Mouse (Mus musculus) neural tube, embryonic 11.5 days (tissue): ENCODE measurements around the gene Smim24. TPM values are rescaled to one million over a fixed set of nuclear protein-coding genes. Genes with fewer than 3 reads are reported as not detected.

Experiments
- ATAC-seq: fragments of 200-750 bp; cut with Nextera tagmentation; 2 replicates; pipeline ENCODE4 v1.8.0; 2017; ENCODE audit warnings: moderate number of reproducible peaks, mild to moderate bottlenecking, moderate TSS enrichment, moderate library complexity; ENCODE audit not compliant: insufficient read depth, low FRiP score, low TSS enrichment
- DNase-seq: peaks from one replicate; pipeline ENCODE4 v3.0.0-alpha.2; 2015; ENCODE audit warnings: low spot score
- H3K27ac ChIP-seq: fragments of 300-500 bp; sonication (generic); 2 replicates; pipeline ENCODE4 v1.5.1; 2014; ENCODE audit warnings: low read depth, mild to moderate bottlenecking, low read length
- H3K27me3 ChIP-seq: fragments of 300-500 bp; sonication (generic); 2 replicates; pipeline ENCODE4 v1.6.1; 2014; ENCODE audit warnings: mild to moderate bottlenecking, low read length, mixed read lengths; ENCODE audit not compliant: control insufficient read depth, insufficient read depth
- H3K36me3 ChIP-seq: fragments of 300-500 bp; sonication (generic); 2 replicates; pipeline ENCODE4 v1.6.1; 2014; ENCODE audit warnings: mild to moderate bottlenecking, low read length, moderate library complexity, mixed read lengths; ENCODE audit not compliant: control insufficient read depth, insufficient read depth
- H3K4me1 ChIP-seq: fragments of 300-500 bp; sonication (generic); 2 replicates; pipeline ENCODE4 v1.6.1; 2014; ENCODE audit warnings: low read length, mixed read lengths; ENCODE audit not compliant: control insufficient read depth, insufficient read depth
- H3K4me2 ChIP-seq: fragments of 300-500 bp; sonication (generic); 2 replicates; pipeline ENCODE4 v1.6.1; 2014; ENCODE audit warnings: low read depth, mild to moderate bottlenecking, moderate library complexity
- H3K4me3 ChIP-seq: fragments of 300-500 bp; sonication (generic); 2 replicates; pipeline ENCODE4 v1.5.1; 2014; ENCODE audit warnings: low read depth, low read length
- H3K9ac ChIP-seq: fragments of 300-500 bp; sonication (generic); 2 replicates; pipeline ENCODE4 v1.6.1; 2014; ENCODE audit warnings: mild to moderate bottlenecking, low read length
- H3K9me3 ChIP-seq: fragments of 300-500 bp; sonication (generic); 2 replicates; pipeline ENCODE4 v1.6.1; 2016; ENCODE audit warnings: low read length; ENCODE audit not compliant: control insufficient read depth
- WGBS: fragments of 180-500 bp; shearing (Covaris S2); extraction: QIAGEN DNeasy Blood & Tissue Kit; methylation state at CpG from one replicate; pipeline ENCODE4 v1.1.7; 2014; 5-methylcytosine and 5-hydroxymethylcytosine counted together
- polyA plus RNA-seq: library from polyadenylated mRNA; unstranded; fragments of >200 nt; fragmentation: Nextera tagmentation; extraction: Ambion mirVana; gene quantifications from 2 replicates; pipeline ENCODE4 v1.2.1, GENCODE M21; 2014

The Smim24 gene
- polyA plus RNA-seq, 1 experiment from 2014 or later, result 1.9 TPM

DNA sequence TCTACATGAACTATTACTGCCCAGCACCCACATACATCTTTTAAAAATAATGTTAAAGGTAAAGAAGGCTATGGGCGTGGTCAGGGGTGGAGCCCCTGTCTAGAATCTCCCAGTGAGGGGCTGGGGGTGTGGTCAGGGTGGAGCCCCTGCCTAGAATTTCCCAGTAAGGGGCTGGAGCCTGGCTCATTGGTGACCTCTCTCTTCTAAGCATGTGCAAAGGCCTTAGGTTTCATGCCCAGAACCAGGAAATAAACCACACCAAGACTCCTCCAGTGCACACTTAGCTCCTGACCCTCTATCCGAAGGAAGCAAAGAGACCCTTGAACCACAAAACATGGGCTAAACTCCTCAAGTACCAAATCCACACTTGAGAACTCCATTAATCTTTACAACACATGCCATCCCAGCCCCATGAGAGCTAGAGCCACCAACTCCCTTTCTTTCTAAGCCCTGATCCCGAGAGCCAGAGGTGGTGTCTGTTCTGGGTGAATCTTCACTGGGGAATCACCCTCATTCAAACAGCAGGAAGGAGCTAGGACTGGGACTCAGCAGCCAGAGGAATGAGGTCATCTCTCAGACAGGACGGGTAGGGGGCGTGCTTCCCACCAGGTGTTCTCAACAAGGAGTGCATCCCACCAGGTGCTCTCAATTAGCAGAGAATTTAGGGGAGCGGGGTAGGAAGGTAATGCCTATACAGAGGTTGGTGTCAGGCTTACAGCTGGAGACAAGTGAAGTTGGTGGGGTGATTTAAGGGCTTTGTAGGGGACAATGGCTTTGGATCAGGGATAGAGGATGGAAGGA is 16.1 kb upstream of the Smim24 start:
- peak overlapping the region; percentile 85 for H3K4me3 ChIP-seq
- 44% methylated on average over 6 of the region's 6 CpGs for WGBS

DNA sequence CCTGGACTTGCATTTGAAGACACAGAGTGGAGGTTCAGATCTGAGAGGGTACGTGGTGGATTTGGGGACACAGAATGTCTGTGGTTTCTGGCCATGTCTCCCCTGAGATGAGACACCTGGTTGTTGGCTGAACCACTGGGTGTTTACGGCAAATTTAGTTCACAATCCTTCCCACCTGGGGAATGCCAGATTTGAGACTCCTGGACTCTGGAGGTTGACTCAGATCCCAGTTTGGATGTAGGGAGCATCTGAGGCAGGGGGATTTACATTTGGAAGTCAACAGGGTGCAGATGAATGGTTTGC is 15.5 kb upstream of the Smim24 start:
- Histone ChIP-seq H3K4me3 (peak overlapping the region; percentile 85), H3K36me3 (peaks cover 5% of the 10 kb centered on the region), H3K27me3 (no peaks in the 10 kb centered on the region), H3K9ac (peak overlapping the region; percentile 89), H3K9me3 (no peaks in the 10 kb centered on the region), H3K4me1 (peaks cover 12% of the 10 kb centered on the region), H3K27ac (no peak overlapping the region), H3K4me2 (peak overlapping the region; percentile 88)
- ATAC-seq (no peak), DNase-seq (no peak)
- 57% methylated on average over 2 of the region's 2 CpGs for whole genome bisulfite sequencing

More for the DNA sequence above, 16.1 kb upstream of the Smim24 start:
- Histone ChIP-seq H3K36me3 (peaks cover 5% of the 10 kb centered on the region), H3K4me2 (peak overlapping the region; percentile 88), H3K9ac (peak overlapping the region; percentile 89), H3K9me3 (no peaks in the 10 kb centered on the region), H3K27ac (no peak overlapping the region), H3K4me1 (peaks cover 12% of the 10 kb centered on the region), H3K27me3 (no peaks in the 10 kb centered on the region)
- DNase-seq (no peak), ATAC-seq (no peak)

DNA sequence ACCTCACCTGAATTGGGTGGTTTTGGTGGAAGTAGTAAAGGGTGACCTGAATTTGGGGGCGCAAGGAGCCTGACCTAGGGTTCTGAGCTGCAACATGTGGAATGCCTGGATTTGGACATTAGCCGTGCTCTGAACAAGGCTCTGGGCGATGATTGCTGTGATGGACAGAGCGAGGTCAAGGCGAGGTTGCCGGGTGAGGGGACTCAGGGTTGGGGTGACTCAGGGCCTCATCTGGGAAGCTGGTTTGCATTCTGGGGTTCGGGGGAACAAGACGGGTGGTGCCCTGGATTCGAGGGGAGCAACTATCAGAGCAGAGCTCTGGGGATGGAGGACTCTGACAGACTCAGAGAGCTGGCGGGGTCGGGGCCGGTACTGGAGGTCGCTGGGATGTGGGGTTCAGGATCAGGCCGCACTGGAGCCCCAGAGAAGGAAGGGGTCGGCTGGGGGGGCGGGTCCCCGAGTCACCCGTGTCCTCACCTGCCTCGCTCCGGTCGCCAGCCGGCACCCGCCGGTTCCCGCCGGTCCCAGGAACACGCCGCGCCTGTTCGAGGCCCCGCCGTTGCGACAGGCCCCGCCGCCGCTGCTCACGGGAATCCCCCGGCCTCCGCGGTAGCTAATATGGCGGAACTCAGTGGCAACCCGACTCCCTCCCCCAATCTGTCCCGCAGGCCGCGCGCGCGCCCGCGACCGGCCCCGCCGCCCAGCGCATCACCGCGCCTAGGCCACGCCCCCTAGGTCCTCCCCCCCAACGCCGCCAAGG is 14.9 kb upstream of the Smim24 start, which contains the start of gene Fzr1:
Gene Fzr1 (minus strand): TSS at position 724 of the 760 bp plus-strand sequence.
- H3K4me1 ChIP-seq, result peaks cover 12% of the 10 kb centered on the region
- ATAC-seq (peak; percentile 59), DNase-seq (no peak)
- peak within 1 kb of the TSS; percentile 85 for H3K4me3 ChIP-seq
- H3K36me3 ChIP-seq, result peaks cover 5% of the 10 kb centered on the region
- peak within 1 kb of the TSS; percentile 89 for H3K9ac ChIP-seq
- peak within 1 kb of the TSS; percentile 88 for H3K4me2 ChIP-seq
- WGBS, result under 1% methylated on average over 44 of the region's 59 CpGs
- H3K27ac ChIP-seq, result peak within 1 kb of the TSS; percentile 67
- no peaks in the 10 kb centered on the region for H3K27me3 ChIP-seq
- no peaks in the 10 kb centered on the region for H3K9me3 ChIP-seq

DNA sequence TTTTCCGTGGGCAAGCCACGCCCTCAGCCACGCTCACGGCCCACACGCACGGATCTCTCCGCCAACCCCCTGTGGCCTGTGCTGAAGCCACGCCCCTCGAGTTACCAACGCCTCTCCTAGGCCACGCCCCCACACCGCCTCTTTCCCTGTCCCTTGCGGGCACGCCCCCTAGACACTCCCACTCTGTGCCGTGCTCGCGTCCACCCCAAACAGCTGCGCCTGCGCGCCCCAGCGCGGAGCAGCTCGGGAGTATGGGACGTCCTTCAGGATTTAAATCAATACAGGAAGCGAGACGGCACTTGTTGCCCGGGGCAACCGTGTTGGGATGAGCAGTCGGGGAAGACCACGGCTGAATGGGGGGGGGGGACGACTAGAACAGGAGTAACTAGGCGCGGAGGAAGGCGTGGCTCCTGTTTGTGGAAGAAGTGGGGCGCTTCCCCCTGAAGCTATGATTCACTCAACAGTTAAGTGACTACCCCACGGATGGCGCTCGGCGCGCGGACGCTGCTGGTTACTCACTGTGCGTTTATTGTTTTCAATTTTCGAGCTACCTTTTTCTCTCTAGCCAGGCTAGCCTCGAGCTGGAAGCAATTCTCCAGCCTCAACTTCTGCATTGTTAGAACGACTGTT is 14.2 kb upstream of the Smim24 start:
- peak; percentile 95 for ATAC-seq
- H3K27ac ChIP-seq, result peak overlapping the region; percentile 67; the same call in 1 of the 2 replicates
- no peaks in the 10 kb centered on the region for H3K27me3 ChIP-seq
- peak overlapping the region; percentile 88 for H3K4me2 ChIP-seq
- H3K4me3 ChIP-seq, result peak overlapping the region; percentile 85
- peaks cover 12% of the 10 kb centered on the region for H3K4me1 ChIP-seq
- DNase-seq, result peak; percentile 100
- H3K36me3 ChIP-seq, result peaks cover 2% of the 10 kb centered on the region
- H3K9me3 ChIP-seq, result no peaks in the 10 kb centered on the region
- H3K9ac ChIP-seq, result peak overlapping the region; percentile 89
- 1% methylated on average over 43 of the region's 46 CpGs for WGBS

DNA sequence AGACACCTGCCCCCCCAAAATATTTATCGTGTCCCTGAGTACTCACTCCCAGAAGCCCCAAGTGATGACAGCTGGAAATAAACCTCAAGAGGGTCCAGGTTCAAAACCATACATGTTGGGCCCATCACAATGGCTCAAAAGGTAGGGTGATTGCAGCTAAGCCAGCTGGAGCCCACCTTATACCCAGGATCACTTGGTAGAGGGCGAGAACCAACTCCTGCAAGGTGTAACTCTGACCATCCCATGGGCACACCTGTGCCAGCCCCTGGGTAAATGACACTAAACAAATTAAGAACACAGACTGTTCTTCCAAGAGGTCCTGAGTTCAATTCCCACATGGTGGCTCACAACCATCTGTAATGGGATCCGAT is 13.7 kb upstream of the Smim24 start:
- Histone ChIP-seq H3K9ac (peak overlapping the region; percentile 62), H3K9me3 (no peaks in the 10 kb centered on the region), H3K4me2 (peak overlapping the region; percentile 59), H3K4me1 (peaks cover 12% of the 10 kb centered on the region), H3K27ac (peak overlapping the region; percentile 67; the same call in 1 of the 2 replicates), H3K36me3 (0 out of 2 replicates have a peak, but pooled peaks cover 2% of the 10 kb centered on the region), H3K27me3 (no peaks in the 10 kb centered on the region), H3K4me3 (peak overlapping the region; percentile 85)
- DNase-seq (no peak), ATAC-seq (0 out of 2 replicates have a peak, but pooled peaks have one; percentile 4)
- 63% methylated on average over 3 of the region's 3 CpGs for WGBS

DNA sequence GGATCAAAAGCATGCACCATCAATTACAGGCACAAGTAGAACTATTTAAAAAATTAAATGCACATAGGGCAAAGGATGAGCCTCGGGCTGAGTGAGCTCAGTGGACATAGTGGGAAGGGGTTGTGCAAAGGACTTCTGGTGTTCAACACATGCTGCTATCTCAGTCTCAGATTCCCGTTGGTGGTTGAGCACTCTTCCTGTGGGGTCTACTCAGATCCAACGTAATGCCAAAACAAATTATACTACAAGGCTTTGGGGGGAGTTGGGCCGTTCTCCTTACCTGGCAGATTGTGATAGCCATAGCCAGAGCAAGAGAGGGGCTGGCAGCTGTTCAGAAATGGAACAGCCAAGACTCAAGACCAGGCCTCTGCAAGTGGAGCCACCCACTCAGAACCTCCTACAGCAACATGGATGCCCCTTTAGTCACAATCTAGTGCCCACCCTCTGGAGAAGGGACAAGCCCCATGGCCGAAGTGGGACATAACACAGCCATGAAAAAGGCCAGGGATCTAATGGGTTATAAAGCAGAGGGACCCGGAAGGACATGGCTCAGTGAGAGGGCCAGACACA is 13.0 kb upstream of the Smim24 start:
- Histone ChIP-seq H3K4me1 (peaks cover 13% of the 10 kb centered on the region), H3K9ac (no peak overlapping the region), H3K4me3 (no peak overlapping the region), H3K36me3 (0 out of 2 replicates have a peak, but pooled peaks cover 2% of the 10 kb centered on the region), H3K9me3 (no peaks in the 10 kb centered on the region), H3K27ac (no peak overlapping the region), H3K4me2 (no peak overlapping the region), H3K27me3 (no peaks in the 10 kb centered on the region)
- 94% methylated on average over 6 of the region's 6 CpGs for WGBS
- DNase-seq, result no peak
- ATAC-seq, result no peak

DNA sequence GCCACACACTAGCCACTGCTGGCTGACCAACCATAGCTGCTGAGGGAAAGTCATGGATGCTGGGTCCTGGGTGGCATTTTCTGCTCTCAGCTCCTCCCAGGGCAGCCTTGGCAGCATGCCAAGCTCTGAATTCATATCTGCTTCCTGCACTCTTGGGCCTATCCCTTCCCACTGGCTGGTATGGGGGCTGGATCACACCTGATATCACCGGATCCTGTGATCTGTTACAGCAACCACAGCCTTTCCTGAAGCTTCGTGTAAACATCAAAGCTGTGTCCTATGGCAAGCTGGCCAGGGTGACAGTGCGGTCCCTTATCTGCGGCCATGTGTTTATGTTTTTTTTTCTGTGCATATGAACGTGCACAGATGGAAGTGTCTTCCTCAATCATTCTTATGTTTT is 10.8 kb upstream of the Smim24 start:
- Histone ChIP-seq H3K27me3 (no peaks in the 10 kb centered on the region), H3K9ac (no peak overlapping the region), H3K27ac (no peak overlapping the region), H3K4me3 (no peak overlapping the region), H3K36me3 (peaks cover 8% of the 10 kb centered on the region), H3K4me2 (no peak overlapping the region), H3K9me3 (no peaks in the 10 kb centered on the region), H3K4me1 (peaks cover 15% of the 10 kb centered on the region)
- WGBS, result 91% methylated on average over 5 of the region's 5 CpGs
- DNase-seq (no peak), ATAC-seq (no peak)

DNA sequence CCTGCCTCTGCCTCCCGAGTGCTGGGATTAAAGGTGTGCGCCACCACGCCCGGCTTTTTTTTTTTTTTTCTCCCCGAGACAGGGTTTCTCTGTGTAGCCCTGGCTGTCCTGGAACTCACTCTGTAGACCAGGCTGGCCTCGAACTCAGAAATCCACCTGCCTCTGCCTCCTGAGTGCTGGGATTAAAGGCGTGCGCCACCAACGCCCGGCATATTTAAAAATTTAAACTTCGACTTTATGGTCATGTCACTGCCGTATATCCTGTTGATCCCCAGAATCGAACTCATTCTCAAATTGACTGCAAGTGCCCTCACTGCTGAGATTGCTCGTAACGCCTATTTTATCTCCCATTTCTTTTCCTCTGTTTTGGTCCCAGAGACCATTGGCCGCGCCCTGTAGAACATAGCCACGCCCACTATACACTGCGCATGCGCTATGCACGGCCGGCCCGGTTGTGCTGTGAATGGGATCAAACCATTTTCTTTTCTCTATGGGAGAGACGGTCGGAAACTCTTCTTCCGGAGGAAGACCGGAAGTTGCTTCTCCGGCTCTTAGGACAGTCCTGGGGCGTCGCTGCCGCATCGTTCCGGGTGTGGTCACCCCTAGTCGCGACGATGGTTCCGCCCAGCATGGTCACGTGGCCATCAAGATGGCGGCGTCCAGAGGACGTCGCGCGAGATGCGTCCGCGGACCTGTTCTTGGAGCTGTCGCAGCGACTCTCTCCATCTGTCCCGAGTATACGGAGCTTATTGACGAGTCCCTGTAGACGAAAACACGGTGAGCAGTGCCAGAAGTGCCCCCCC is 8.8 kb upstream of the Smim24 start, which contains the start of the genes Dohh and Gm48551:
Gene Dohh (plus strand): TSS at position 627 of the 803 bp plus-strand sequence.
Gene Gm48551 (plus strand): TSS at position 665 of the 803 bp plus-strand sequence.
- DNase-seq (peak; percentile 95), ATAC-seq (peak; percentile 91)
- Histone ChIP-seq H3K27me3 (no peaks in the 10 kb centered on the region), H3K4me3 (peak within 1 kb of the TSS; percentile 88), H3K4me1 (peaks cover 9% of the 10 kb centered on the region), H3K9ac (peak within 1 kb of the TSS; percentile 78), H3K4me2 (peak within 1 kb of the TSS; percentile 90), H3K27ac (peak within 1 kb of the TSS; percentile 47), H3K9me3 (no peaks in the 10 kb centered on the region), H3K36me3 (peaks cover 18% of the 10 kb centered on the region)
- WGBS, result 6% methylated on average over 53 of the region's 54 CpGs
